Mouse (Mus musculus): Measurements from ENCODE around the gene Pcolce2.
"Not testable (repeated sequence)": the region's sequence is repeated elsewhere in the genome, so short reads cannot be mapped to it uniquely, and the experiment has no call there.

Gene Pcolce2

GRCm38 (mm10) chr9:95637271-95638181 lies at the start of gene Pcolce2:
TSS of gene Pcolce2 (plus strand) at chr9:95637601.
- peak; percentile 8 for DNase-seq (ENCODE audit: low read depth, low spot score)

- no peak for DNase-seq (ENCODE audit: low read depth, low spot score)
Measured at GRCm38 (mm10) chr9:95588070-95588469, 49.3 kb upstream of the Pcolce2 start.

- DNase-seq (ENCODE audit: low read depth, low spot score) = no peak
Measured at GRCm38 (mm10) chr9:95594291-95594690, 43.1 kb upstream of the Pcolce2 start.

- no peak for DNase-seq (ENCODE audit: low read depth, low spot score)
Measured at GRCm38 (mm10) chr9:95597466-95598178, 39.8 kb upstream of the Pcolce2 start.

GRCm38 (mm10) chr9:95598179-95598721 lies 39.2 kb upstream of the Pcolce2 start:
- no peak for DNase-seq (ENCODE audit: low read depth, low spot score)

- no peak for DNase-seq (ENCODE audit: low read depth, low spot score)
Measured at GRCm38 (mm10) chr9:95599399-95599798, 38.0 kb upstream of the Pcolce2 start.

GRCm38 (mm10) chr9:95602849-95603248 lies 34.6 kb upstream of the Pcolce2 start:
- no peak for DNase-seq (ENCODE audit: low read depth, low spot score)

- DNase-seq (ENCODE audit: low read depth, low spot score) = no peak
Measured at GRCm38 (mm10) chr9:95603316-95603715, 34.1 kb upstream of the Pcolce2 start.

GRCm38 (mm10) chr9:95607196-95607595 lies 30.2 kb upstream of the Pcolce2 start:
- no peak for DNase-seq (ENCODE audit: low read depth, low spot score)

GRCm38 (mm10) chr9:95612246-95612768 lies 25.1 kb upstream of the Pcolce2 start:
- DNase-seq (ENCODE audit: low read depth, low spot score) = no peak

GRCm38 (mm10) chr9:95613426-95614127 lies 23.8 kb upstream of the Pcolce2 start:
- DNase-seq (ENCODE audit: low read depth, low spot score) = no peak

- DNase-seq (ENCODE audit: low read depth, low spot score) = no peak
Measured at GRCm38 (mm10) chr9:95614861-95615615, 22.4 kb upstream of the Pcolce2 start.

GRCm38 (mm10) chr9:95615961-95616360 lies 21.4 kb upstream of the Pcolce2 start:
- no peak for DNase-seq (ENCODE audit: low read depth, low spot score)

GRCm38 (mm10) chr9:95618572-95618971 lies 18.8 kb upstream of the Pcolce2 start:
- DNase-seq (ENCODE audit: low read depth, low spot score) = no peak

GRCm38 (mm10) chr9:95624072-95624471 lies 13.3 kb upstream of the Pcolce2 start:
- no peak for DNase-seq (ENCODE audit: low read depth, low spot score)

GRCm38 (mm10) chr9:95628439-95628948 lies 8.9 kb upstream of the Pcolce2 start:
- DNase-seq (ENCODE audit: low read depth, low spot score) = no peak

GRCm38 (mm10) chr9:95629561-95629960 lies 7.8 kb upstream of the Pcolce2 start:
- not testable (repeated sequence) for DNase-seq (ENCODE audit: low read depth, low spot score)

GRCm38 (mm10) chr9:95636395-95636794 lies 1.0 kb upstream of the Pcolce2 start:
- DNase-seq (ENCODE audit: low read depth, low spot score) = no peak

- no peak for DNase-seq (ENCODE audit: low read depth, low spot score)
Measured at GRCm38 (mm10) chr9:95639919-95640318, 2.5 kb downstream of the Pcolce2 start.

GRCm38 (mm10) chr9:95645926-95646325 lies 8.5 kb downstream of the Pcolce2 start:
- DNase-seq (ENCODE audit: low read depth, low spot score) = no peak

- no peak for DNase-seq (ENCODE audit: low read depth, low spot score)
Measured at GRCm38 (mm10) chr9:95653363-95653762, 16.0 kb downstream of the Pcolce2 start.

Measured in CD4-positive helper T cell, adult 2 months (primary cell).